Mouse (Mus musculus) spleen, postnatal 10 days (tissue): ENCODE measurements around the gene Cdc25b.

Experiments used
- DNase-seq, 2 experiments: peaks; one replicate each; pipeline ENCODE4 v3.0.0; 2021 to 2022; ENCODE audit warnings: low spot score in 2 of 2

Cdc25b gene

DNA sequence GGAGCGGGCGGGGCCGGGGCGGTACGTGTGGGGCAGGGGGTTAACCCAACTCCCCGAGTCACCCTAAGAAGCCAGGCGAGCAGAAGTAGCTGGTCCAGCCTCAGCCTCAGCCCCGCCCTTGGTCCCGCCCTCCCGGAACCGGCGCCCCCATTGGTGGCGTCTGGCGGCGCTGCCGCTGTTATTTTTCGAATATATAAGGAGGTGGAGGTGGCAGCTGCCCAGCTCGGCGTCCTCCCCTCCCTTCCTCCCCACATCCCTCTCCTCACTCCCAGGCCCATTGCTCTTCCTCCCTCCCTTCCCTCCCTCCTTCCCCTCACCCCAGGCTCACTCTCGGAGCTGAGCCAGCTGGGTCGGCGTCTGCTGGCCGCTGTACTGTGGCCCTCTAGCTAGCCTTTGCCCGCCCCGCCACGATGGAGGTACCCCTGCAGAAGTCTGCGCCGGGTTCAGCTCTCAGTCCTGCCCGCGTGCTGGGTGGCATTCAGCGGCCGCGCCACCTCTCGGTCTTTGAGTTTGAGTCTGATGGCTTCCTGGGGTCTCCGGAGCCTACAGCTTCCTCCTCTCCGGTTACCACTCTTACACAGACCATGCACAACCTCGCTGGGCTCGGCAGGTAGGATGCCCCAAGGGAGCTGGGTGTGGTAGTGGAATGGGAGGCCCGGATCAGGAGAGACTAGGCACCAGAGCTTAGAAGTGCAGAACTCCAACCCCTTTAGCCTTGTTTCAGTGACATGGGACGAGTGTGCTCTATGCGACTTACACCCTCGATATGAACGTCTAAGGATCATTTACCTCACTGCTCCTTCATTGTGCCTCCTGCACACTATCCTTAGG is at the start of gene Cdc25b, which contains the start of gene Spef1:
TSS of gene Cdc25b (plus strand) at position 179 of the 831 bp plus-strand sequence.
TSS of gene Spef1 (minus strand) at position 512 of the 831 bp plus-strand sequence.
- DNase-seq, result peak; percentile 89 to 95

DNA sequence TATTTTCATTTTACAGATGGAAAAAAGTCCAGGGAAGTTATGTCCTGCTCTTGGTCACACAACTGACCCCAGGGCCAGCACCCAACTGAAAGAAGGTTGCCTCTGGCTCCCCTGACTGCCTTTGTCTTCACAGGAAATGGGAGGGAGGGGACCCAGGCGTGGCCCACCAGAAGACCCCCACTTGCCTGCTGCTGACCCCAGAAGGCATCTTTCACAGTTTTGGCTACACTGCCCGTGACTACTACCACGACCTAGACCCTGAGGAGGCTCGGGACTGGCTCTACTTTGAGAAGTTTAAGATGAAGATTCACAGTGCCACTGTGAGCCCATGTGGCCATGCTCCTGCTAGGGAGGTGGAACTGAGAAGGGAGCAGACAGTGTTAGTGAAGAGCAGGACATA is 48.5 kb upstream of the Cdc25b start:
- peak in 1 of 2 experiments; percentile 11 for DNase-seq

DNA sequence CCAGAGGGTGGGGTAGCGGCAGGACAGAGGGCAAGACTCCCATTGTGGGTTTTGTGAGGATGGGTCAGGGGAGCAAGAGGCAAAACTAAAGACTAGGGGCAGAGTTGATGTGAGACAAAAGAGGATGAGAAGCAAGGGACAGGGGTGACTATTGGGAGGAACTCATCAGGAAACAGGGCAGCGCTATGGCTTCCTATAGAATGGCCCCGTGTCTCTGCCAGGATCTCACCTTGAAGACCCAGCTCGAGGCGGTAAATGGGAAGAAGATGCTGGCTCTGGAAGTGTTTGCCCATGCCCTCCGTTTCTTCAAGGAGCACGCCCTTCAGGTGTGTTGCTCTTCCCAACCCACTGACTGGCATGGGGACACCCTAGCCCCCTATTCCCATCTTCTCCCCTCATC is 48.0 kb upstream of the Cdc25b start:
- peak in 1 of 2 experiments; percentile 19 for DNase-seq

DNA sequence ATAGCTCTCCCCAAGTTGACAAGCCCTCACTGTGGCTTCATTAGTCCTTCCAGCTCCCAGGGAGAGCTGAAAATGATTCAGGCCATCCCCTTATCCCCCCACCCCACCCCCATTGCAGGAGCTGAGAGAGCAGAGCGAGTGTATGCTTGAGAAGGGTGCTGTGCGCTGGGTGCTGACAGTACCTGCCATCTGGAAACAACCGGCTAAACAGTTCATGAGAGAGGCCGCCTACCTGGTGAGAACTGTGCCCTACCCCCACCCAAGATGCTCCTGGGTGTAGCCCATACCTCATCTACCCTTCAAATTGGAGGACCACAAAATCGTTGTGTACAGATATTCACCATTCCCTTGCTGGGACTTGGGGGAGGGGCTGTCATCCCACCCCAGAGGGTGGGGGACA is 47.5 kb upstream of the Cdc25b start:
- DNase-seq, result peak; percentile 6 to 13

DNA sequence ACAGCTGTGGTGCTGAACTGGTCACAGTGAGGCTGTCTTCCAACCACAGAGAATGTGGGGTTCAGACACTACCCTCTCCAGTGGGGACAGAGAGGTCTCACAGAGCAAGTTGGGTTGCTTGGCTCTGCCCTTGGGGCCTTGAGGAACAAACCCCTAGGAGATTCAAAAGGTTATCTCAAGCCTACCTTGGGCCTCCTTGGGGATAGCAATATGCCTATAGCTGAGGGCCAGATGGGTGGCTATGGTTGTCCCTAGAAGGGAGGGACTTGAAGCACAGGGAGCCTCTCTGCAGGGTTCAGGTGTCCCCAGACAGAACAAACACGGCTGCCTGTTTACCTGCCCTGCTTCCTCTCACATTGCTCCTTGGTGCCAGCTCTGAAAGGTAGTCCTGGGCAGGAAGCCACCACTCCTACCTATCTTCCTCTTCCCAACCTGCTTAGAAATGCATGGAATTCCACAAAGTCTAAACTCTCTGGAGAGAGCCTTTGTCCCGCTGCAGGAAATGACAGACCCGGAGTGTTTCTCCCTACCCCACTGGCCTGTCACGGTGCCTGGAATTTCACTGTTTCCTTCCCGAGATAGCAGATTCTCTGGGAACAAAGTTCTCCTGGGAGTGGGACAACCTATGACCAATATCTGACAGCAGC is 46.7 kb upstream of the Cdc25b start:
- DNase-seq, result peak; percentile 19 to 26

DNA sequence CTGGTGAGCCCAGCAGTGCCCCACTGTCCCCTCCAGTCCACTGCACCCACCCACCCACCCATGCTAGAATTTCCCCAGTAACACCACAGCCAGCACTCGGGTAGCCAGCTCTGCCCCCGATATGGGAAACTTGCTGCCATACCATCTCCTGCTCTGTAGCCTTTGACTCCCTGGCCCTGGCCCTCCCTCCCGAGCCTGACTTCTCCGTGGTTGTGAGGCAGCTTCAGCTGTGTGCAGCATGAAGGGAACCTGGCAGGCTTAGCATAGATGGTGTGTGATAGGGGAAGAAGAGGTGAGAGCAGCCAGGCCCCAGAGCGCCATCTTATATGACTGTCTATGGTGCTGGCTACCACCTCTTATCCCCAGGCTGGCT is 46.2 kb upstream of the Cdc25b start:
- DNase-seq, result peak in 1 of 2 experiments; percentile 34

DNA sequence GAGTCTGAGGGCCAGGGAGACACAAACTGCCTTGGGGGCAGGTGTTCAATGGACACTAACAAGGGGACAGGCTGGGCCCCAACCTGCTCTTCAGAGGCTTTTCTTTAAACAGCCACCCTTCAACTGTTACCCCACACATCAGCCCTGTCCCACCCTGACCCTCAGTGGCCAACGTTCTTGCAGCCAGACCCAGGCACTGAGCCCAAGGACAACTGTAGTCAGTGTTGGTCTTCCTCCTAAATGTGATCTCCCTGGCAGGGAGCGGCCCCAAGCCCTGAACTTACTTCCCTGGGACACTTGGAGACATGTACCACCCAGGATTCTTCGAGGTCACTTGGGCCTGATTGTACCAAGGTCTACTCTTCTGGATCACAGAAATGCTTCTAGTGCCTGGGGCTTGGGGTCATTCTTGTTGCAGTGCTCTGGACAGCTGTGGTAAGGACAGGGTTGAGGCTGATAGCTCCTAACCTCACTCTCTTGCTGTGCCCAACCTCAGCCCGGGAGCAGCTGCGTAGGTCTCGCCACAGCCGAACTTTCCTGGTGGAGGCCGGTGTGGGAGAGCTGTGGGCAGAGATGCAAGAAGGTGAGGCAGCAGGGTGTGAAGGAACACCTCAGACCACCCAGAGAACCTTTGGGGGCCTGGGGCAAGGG is 45.3 kb upstream of the Cdc25b start:
- DNase-seq, result peak in 1 of 2 experiments; percentile 26

DNA sequence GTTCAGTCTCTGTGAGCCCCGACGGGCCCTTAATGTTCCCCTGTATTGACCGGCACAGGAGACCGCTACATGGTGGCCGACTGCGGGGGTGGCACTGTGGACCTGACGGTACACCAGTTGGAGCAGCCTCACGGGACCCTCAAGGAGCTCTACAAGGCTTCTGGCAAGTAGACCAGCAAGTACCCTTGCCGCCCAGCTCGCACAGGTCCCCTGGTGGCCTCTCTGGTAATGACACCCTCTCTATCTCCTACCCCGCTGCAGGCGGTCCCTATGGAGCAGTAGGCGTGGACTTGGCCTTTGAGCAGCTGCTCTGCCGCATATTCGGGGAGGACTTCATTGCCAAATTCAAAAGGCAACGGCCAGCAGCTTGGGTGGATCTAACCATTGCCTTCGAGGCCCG is 44.2 kb upstream of the Cdc25b start:
- DNase-seq, result peak; percentile 85 to 92

DNA sequence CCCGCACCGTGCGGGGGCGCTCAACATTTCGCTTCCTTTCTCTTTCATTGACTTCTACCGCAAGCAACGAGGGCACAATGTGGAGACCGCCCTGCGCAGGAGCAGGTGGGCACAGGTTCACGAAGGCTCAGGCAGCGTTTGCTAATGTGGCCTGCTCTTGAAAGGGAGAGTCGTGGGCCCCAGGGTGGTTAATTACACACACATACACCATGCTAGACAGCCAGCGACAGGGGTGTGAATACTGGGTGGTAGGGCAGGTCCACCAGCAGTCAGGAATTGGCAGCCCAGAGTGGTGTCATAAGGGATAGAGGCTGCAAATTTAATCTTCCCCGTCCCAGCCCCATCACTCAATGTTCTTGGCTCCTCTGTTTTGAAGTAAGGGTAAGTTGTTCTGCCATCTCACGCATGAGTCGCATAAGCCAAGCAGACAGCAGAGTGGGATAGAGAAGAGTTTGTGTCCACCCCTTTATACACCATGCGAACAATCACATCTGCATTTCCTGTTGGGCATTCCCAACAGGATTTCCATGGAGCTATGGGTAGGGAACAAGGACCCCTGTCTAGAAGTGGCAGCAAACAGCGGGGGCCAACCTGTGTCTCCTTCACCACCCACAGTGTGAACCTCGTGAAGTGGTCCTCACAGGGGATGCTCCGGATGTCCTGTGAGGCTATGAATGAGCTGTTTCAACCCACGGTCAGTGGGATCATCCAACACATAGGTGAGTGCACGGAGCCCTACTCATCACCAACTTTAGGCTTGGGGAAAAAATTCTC is 43.6 kb upstream of the Cdc25b start:
- peak in 1 of 2 experiments; percentile 10 for DNase-seq

DNA sequence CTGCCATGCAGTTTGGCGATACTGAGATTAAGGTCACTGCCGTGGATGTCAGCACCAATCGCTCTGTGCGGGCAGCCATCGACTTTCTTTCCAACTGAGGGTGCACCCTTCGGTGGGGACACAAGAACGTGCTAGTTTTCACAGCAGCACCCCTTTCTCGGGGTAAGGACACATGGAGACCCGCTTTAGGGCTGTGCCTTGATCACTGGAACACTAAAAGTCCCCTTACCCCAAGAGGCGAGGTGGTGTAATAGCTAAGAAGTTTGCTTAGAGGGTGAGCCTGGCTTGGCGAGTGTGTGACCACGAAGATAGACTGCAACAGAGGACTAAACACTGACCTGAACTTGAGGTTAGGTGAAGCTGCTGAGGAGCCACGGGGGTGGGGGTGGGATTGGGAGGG is 41.6 kb upstream of the Cdc25b start:
- DNase-seq, result no peak

DNA sequence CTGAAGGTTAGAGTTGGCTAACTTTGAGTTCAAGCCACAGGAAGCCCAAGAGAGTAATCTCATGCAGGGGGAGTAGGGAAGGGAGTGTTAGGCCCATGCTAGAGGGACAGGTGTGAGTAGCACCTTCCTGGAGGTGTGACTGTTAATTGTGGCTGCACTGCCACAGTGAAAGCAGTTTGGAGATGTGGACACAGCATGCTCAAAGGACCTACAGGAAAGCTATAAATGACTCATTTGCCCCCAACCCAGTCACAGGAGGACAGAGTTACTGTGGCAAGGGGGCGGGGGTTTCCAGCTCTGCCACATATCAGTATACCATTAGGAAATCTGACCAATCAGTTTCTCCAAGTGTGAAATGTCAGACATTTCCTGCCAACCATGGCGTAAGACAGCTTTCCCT is 41.2 kb upstream of the Cdc25b start:
- no peak for DNase-seq

DNA sequence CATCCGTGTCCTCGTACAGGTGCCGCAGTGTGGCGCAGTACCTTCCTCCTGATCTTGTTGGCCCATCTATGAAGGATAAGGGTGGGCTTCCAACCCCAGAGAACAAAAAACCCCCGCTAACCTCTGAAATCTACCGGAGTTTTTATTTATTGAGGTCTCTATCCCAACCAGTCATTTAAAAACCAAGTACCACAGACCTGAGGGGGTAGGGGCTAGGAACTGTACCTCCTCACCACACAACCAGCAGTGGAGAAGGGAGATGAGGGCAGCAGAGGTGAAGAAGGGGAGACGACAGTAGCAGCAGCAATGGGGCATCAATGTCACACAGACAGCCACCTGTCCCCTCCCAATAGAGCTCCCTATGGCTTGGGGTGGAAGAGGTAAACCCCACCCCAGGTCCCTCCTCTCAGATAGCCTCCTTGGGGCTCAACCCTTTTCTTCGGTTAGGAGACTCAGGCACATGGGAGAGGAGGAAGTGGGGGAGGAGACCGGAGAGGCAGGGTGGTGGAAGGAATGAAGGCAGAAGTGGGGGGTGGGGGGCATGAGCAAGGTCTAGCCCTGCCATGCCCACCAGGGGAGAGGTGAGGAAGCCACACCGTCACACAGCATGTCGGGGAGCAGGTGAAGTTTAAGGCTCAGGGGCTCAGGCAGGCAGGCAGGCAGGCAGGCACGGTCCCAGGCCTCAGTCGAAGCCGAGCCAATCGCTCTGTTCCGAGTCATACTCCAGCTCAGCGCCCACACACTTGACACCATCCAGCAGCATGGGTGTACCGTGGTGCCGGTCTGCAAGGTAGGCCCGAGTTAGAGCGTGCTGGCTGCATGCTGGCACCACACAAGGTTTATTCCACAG is 40.3 kb upstream of the Cdc25b start:
- DNase-seq, result no peak

DNA sequence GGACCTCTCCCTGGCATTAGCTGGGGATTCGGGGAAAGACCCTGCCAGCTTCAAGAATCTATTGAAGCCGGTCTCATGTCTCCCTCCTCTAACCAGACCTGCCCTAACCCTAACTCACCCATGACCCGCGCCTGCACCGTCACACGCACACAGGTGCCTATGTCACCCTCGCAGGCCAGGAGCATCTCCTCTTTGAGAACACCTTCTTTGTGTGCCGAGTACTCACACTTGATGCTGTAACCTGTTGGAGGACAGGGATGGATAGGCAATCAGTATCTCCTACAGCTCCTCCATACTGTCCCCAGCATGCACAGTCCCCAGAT is 39.7 kb upstream of the Cdc25b start:
- DNase-seq, result no peak

DNA sequence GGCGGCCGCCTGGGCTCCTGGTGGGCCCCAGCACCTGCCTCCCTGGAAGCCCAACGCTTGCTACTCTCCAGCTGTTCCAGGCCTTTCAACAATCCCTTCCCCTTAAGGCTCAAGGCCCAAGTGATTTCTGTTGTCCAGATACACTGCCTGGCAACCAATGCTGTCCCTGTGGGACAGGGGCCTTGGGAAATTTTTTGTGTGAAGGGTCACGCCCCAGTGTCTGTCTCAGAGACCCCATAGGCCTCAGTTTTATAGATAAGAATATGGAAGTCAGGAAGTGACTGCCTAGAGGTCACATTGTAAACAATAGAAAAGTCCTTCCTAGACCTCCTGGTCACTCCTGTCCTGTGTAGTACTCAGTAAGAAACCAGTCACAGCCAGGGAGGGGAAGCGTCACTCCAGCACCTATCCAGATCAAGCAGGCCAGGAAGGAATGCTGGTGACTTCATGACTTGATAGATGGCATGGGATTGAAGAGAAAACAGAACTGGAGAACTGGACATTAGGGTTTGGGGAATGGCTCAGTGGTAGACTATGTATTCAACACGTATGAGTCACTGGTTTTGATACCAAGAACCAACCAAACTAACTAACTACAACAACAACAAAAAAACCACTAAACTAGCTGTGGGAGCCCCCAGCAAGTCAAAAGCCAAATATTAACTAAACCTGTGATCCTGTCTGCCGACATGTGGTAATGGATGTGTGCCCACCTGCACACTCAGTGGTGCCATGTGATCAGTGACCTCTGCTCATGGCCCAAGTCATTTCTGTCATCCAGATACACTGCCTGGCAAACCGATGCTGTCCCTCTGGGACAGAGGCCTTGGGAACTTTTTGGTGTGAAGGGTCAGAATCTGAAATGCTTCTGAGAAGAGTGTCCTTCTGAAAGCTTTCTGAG is 38.1 kb upstream of the Cdc25b start:
- DNase-seq, result no peak

DNA sequence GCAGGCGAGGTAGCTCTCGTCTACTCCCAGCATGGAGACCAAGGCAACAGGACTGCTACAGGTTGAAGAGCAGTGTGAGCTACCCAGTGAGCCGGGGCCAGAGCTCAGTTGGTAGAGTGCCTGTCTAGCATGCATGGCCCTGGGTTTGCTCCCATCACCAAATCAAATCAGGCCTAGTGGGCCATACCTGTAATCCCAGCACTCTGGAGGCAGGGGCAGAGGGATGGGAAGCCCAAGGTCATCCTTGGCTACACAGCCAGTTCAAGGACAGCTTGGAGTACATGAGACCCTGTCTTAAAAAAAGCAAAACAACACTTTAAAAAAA is 37.5 kb upstream of the Cdc25b start:
- DNase-seq, result no peak

DNA sequence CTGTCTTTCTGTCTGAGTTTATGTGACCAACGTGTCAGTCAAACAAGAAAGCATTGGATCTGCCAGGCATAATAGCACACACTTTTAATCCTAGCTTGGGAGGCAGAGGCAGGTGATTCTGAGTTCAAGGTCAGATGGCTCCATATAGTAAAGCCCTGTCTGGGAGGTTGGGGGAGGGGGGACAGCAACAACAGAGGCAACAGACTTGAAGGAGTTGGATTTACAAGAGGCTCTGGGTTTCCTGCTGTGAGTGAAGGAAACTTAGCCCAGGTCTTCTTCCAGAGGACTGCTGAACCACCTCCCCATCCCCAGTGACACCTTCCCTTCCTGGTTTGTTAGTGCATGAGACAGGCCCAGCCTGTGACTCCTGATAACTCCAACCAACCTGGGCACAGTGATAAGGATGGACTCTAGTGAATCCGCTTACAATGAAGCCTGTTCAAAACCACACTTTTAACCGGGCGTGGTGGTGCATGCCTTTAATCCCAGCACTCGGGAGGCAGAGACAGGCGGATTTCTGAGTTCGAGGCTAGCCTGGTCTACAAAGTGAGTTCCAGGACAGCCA is 34.5 kb upstream of the Cdc25b start:
- DNase-seq, result peak in 1 of 2 experiments; percentile 53

DNA sequence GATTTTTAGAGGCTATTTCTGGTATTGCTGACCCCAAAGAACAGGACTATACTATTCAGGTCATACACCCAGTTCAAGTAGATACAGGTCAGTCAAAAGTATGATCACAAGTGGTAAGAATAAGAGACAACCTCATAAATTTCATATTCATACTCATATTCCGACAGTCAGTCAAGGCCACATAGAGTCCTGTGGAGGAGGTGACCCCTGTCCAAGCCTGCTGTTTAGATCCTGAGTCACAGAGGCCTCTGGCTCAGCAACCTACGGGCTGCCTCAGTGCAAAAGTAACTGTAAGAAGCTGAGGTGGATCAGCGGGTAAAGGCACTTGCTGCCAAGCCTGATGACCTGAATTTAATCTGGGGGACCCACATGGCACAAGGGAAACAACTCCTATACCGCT is 32.7 kb upstream of the Cdc25b start:
- DNase-seq, result no peak

DNA sequence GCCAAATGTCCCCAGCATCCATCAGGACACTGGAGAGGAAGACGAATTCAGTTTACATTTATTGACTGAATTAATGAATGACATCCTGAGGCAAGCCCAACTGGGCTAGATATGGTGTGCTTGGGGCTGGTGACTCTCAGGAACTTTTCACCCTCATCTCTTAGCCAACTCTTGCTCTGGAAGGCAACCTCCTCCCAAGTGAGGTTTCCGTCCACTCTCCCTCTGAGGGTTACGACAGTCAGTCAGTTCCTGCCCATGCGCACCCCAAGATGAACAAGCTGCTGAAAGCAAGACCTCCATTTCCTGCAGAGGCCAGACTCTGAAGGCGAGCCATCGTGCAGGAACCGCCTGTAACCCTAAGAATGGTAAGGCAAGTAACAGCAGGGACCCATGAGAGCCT is 29.8 kb upstream of the Cdc25b start:
- no peak for DNase-seq

DNA sequence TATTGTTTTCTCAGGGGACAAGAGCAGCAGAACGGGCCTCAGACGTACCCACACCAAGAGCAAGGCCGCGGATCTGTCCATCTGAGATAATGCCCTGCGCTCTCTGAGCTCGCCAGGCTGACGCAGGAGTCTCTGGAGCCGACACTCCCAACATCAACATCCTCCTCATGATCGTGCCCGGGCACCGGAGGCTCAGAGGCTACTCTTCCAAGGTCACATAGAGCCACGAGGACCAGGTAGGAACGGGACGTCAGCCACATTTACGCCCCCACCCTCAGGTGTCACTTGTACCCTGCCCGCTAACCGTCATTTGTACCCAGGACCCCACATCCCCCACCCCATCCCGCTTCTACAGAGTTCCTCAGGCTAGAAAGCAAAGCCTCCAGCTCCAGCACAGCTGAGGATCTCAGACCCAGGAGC is 27.2 kb upstream of the Cdc25b start:
- peak in 1 of 2 experiments; percentile 77 for DNase-seq
